Mouse (Mus musculus) limb, embryonic 13.5 days (tissue): Measurements from ENCODE around the gene Pdss2. TPM values are rescaled to one million over a fixed set of nuclear protein-coding genes. Genes with fewer than 3 reads are reported as not detected.

Experiments
- ATAC-seq: fragments of 200-750 bp; cut with Nextera tagmentation; 2 replicates; pipeline ENCODE4 v1.8.0; 2017; ENCODE audit warnings: low read depth, moderate number of reproducible peaks, moderate TSS enrichment; ENCODE audit not compliant: low FRiP score
- H3K27ac ChIP-seq: fragments of 300-500 bp; sonication (generic); 2 replicates; pipeline ENCODE4 v1.5.1; 2015; ENCODE audit warnings: inconsistent platforms, mild to moderate bottlenecking, moderate library complexity
- H3K27me3 ChIP-seq: fragments of 300-500 bp; sonication (generic); 2 replicates; pipeline ENCODE4 v1.6.1; 2015; ENCODE audit warnings: mild to moderate bottlenecking, inconsistent platforms
- H3K36me3 ChIP-seq: fragments of 300-500 bp; sonication (generic); 2 replicates; pipeline ENCODE4 v1.6.1; 2015; ENCODE audit warnings: inconsistent platforms, mild to moderate bottlenecking, moderate library complexity
- H3K4me1 ChIP-seq: fragments of 300-500 bp; sonication (generic); 2 replicates; pipeline ENCODE4 v1.6.1; 2015; ENCODE audit warnings: inconsistent platforms
- H3K4me2 ChIP-seq: fragments of 300-500 bp; sonication (generic); replicated peaks from 2 replicates; pipeline ENCODE4 v1.6.1; 2015; ENCODE audit warnings: inconsistent platforms, mild to moderate bottlenecking, moderate library complexity
- H3K4me3 ChIP-seq: fragments of 300-500 bp; sonication (generic); 2 replicates; pipeline ENCODE4 v1.5.1; 2015; ENCODE audit warnings: moderate library complexity, mild to moderate bottlenecking, inconsistent platforms
- H3K9ac ChIP-seq: fragments of 300-500 bp; sonication (generic); 2 replicates; pipeline ENCODE4 v1.6.1; 2015; ENCODE audit warnings: mild to moderate bottlenecking, inconsistent platforms
- H3K9me3 ChIP-seq: fragments of 300-500 bp; sonication (generic); 2 replicates; pipeline ENCODE4 v1.6.1; 2016; ENCODE audit warnings: inconsistent platforms
- WGBS: fragments of 180-500 bp; shearing (Covaris S2); methylation state at CpG from one replicate; pipeline ENCODE4 v1.1.7; 2015; 5-methylcytosine and 5-hydroxymethylcytosine counted together
- polyA plus RNA-seq: library from polyadenylated mRNA; unstranded; fragments of >200 nt; fragmentation: Nextera tagmentation; extraction: Ambion mirVana; gene quantifications from 2 replicates; pipeline ENCODE4 v1.2.1, GENCODE M21; 2015

Pdss2 gene
- polyA plus RNA-seq, 1 experiment from 2014 or later, result 12.7 TPM

DNA sequence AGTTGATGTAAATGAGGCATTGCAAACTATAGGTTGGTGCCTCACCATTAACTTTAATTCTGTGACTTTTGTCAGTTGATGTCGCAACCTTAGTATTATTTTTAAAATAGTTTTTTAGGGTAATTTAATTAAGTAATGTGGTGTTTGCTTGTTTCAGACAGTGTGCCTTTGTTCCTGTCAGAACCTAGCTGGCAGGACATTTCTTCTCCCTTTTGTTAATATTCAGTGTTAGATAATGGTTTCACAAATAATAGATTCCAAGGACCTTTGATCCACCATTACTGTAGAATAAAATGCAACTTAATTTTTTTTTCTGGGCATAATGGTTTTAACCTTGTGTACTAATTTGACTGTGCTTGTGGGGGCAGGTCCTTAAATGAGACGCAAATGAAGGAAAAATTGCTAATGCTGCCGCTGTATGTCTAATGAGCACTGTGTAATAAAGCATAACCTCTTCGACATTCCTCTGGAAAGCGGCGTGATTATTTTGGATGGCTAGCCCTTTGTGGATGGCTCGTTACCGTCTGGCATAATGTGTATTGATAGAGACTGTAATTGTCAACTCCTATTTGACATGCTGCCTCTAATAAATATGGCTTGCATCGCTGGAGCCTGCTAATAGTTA is 96.2 kb downstream of the Pdss2 start:
- H3K4me2 ChIP-seq, result no peak overlapping the region
- H3K27me3 ChIP-seq, result no peaks in the 10 kb centered on the region
- no peaks in the 10 kb centered on the region for H3K36me3 ChIP-seq
- WGBS, result 70% methylated on average over 9 of the region's 9 CpGs
- H3K27ac ChIP-seq, result no peak overlapping the region
- ATAC-seq, result no peak
- no peak overlapping the region for H3K4me3 ChIP-seq
- H3K9me3 ChIP-seq, result no peaks in the 10 kb centered on the region
- H3K9ac ChIP-seq, result no peak overlapping the region
- H3K4me1 ChIP-seq, result peaks cover 10% of the 10 kb centered on the region; the same call in 1 of the 2 replicates

- H3K27ac ChIP-seq, result no peak overlapping the region
- 94% methylated on average over 5 of the region's 5 CpGs for WGBS
- no peak for ATAC-seq
Observed at GRCm38 (mm10) chr10:43321019-43321418, 99.7 kb downstream of the Pdss2 start.

DNA sequence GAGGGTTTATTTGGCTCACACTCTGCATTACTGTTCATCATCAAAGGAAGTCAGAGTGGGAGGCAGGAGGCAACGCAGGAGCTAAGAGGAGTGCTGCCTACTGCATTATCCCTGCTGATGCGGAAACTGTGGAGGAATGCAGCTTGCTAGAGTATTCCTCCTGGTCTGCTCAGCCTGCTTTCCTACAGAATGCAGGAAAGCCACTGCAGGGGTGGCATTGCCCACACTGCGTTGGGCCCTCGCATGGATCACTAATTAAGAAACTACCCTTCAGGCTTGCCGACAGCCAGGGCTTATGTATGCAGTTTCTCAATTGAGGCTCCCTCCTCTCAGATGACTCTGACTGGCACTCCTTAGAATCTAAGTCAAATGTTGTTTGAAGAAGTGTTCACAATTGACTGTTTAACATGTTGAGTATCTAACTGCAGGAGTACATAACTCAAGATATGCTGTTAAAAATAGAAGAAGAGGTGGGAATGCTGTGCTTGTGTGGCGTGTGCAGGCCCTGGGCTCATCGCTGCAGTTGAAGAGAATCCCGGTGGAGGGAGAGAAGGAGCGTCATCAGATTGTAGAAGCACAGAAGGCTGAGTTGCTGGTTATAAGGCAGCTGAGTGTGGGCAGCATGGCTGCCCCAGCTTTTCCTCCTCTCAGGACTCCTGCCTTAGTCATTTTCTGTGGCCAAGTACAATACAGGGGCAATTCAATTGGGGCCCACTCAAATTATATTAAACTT is 101.3 kb downstream of the Pdss2 start:
- 78% methylated on average over 9 of the region's 9 CpGs for WGBS
- H3K9me3 ChIP-seq, result no peaks in the 10 kb centered on the region
- H3K36me3 ChIP-seq, result no peaks in the 10 kb centered on the region
- no peak overlapping the region for H3K4me2 ChIP-seq
- no peak overlapping the region for H3K27ac ChIP-seq
- H3K4me1 ChIP-seq, result 0 out of 2 replicates have a peak, but pooled peaks cover 7% of the 10 kb centered on the region
- ATAC-seq, result no peak
- H3K27me3 ChIP-seq, result no peaks in the 10 kb centered on the region
- H3K4me3 ChIP-seq, result no peak overlapping the region
- H3K9ac ChIP-seq, result peak overlapping the region; percentile 31; the same call in 1 of the 2 replicates

More at GRCm38 (mm10) chr10:43321019-43321418, 99.7 kb downstream of the Pdss2 start:
- H3K9ac ChIP-seq, result no peak overlapping the region
- H3K27me3 ChIP-seq, result no peaks in the 10 kb centered on the region
- H3K4me1 ChIP-seq, result 0 out of 2 replicates have a peak, but pooled peaks cover 7% of the 10 kb centered on the region
- no peaks in the 10 kb centered on the region for H3K36me3 ChIP-seq
- H3K9me3 ChIP-seq, result no peaks in the 10 kb centered on the region
- no peak overlapping the region for H3K4me2 ChIP-seq
- no peak overlapping the region for H3K4me3 ChIP-seq

GRCm38 (mm10) chr10:43323386-43323785 is 102.1 kb downstream of the Pdss2 start:
- Histone ChIP-seq H3K9ac (no peak overlapping the region), H3K4me3 (no peak overlapping the region), H3K27me3 (no peaks in the 10 kb centered on the region), H3K36me3 (no peaks in the 10 kb centered on the region), H3K4me2 (no peak overlapping the region), H3K9me3 (no peaks in the 10 kb centered on the region), H3K27ac (no peak overlapping the region), H3K4me1 (0 out of 2 replicates have a peak, but pooled peaks cover 7% of the 10 kb centered on the region)
- ATAC-seq, result no peak
- 70% methylated on average over 8 of the region's 8 CpGs for WGBS

DNA sequence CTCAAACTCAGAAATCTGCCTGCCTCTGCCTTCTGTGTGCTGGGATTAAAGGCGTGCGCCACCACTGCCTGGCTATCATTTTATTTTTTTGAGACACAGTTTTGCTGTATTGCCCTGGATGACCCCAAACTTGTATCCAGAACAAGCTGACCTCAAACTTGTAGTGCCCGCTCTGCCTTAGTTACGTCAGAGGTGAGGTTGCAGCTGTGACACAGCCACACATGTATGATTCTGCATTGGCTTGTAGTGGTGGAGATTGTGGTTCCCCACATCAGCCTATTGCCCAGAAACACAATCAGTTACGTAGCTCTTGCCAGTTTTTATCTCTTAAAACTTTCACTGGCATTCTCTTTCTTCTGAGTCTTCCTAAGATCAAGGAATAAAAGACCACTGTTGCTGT is 108.5 kb downstream of the Pdss2 start:
- no peak for ATAC-seq
- 96% methylated on average over 5 of the region's 5 CpGs for WGBS
- no peak overlapping the region for H3K4me2 ChIP-seq

DNA sequence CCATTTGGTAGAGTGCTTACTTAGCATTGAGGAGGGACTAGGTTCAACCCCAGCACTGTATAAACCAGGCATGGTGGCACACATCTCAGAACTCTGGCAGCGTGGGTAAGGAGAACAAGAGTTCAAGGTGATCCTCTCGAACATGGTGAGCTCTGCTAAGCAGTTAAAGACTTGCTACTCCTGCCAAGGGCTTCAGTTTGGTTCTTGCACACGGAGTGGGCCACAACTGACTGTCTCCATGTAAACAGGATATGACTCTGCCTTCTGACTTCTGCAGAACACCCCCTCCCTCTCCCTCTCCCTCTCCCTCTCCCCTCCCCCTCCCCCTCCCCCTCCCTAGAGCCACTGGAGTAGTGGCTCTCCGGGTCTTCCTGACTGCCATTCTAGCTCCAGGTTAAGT is 109.4 kb downstream of the Pdss2 start:
- WGBS, result 57% methylated on average over 4 of the region's 4 CpGs
- no peak overlapping the region for H3K9ac ChIP-seq
- H3K27me3 ChIP-seq, result no peaks in the 10 kb centered on the region
- H3K4me2 ChIP-seq, result no peak overlapping the region
- H3K27ac ChIP-seq, result no peak overlapping the region
- no peak for ATAC-seq
- peaks cover 8% of the 10 kb centered on the region; the same call in 1 of the 2 replicates for H3K4me1 ChIP-seq
- no peaks in the 10 kb centered on the region for H3K36me3 ChIP-seq
- H3K4me3 ChIP-seq, result no peak overlapping the region
- H3K9me3 ChIP-seq, result no peaks in the 10 kb centered on the region

More for the DNA sequence above, 108.5 kb downstream of the Pdss2 start:
- Histone ChIP-seq H3K9ac (no peak overlapping the region), H3K27ac (no peak overlapping the region), H3K27me3 (no peaks in the 10 kb centered on the region), H3K36me3 (no peaks in the 10 kb centered on the region), H3K4me1 (peaks cover 8% of the 10 kb centered on the region; the same call in 1 of the 2 replicates), H3K9me3 (no peaks in the 10 kb centered on the region), H3K4me3 (no peak overlapping the region)

- ATAC-seq, result no peak
- H3K36me3 ChIP-seq, result no peaks in the 10 kb centered on the region
- H3K9ac ChIP-seq, result no peak overlapping the region
- H3K4me2 ChIP-seq, result no peak overlapping the region
- no peak overlapping the region for H3K27ac ChIP-seq
- peaks cover 13% of the 10 kb centered on the region; the same call in 1 of the 2 replicates for H3K4me1 ChIP-seq
- no peaks in the 10 kb centered on the region for H3K9me3 ChIP-seq
- H3K4me3 ChIP-seq, result no peak overlapping the region
- H3K27me3 ChIP-seq, result no peaks in the 10 kb centered on the region
- 29% methylated on average over 15 of the region's 15 CpGs for whole genome bisulfite sequencing
Observed at GRCm38 (mm10) chr10:43331931-43332701, 110.8 kb downstream of the Pdss2 start.

GRCm38 (mm10) chr10:43335874-43336273 is 114.6 kb downstream of the Pdss2 start:
- 51% methylated on average over 4 of the region's 4 CpGs for WGBS
- H3K4me3 ChIP-seq, result no peak overlapping the region
- no peaks in the 10 kb centered on the region for H3K9me3 ChIP-seq
- no peak overlapping the region for H3K4me2 ChIP-seq
- H3K27me3 ChIP-seq, result no peaks in the 10 kb centered on the region
- no peaks in the 10 kb centered on the region for H3K36me3 ChIP-seq
- no peak for ATAC-seq
- no peak overlapping the region for H3K9ac ChIP-seq
- no peak overlapping the region for H3K27ac ChIP-seq
- H3K4me1 ChIP-seq, result peaks cover 13% of the 10 kb centered on the region; the same call in 1 of the 2 replicates

- no peak for ATAC-seq
- 94% methylated on average over 2 of the region's 2 CpGs for WGBS
Observed at GRCm38 (mm10) chr10:43337110-43337509, 115.8 kb downstream of the Pdss2 start.

DNA sequence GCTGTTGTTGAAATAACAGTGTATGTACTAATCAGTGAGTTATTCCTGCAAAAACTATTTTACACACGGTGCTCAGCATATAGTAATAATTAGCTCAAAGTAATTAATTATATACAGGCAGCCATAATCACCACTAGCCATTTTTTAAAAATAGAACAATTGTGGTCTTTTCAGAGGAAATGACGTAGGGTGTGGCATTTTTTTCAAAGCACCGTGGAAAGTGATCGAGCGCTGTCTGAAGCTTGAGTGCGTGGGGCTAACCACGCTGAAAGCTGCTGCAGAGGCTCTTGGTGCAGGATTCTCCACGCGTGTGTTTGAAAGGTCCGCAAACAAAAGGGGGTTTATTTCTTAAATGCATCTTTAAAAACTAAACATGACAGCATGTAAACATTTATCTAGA is 118.5 kb downstream of the Pdss2 start:
- 67% methylated on average over 10 of the region's 10 CpGs for WGBS
- Histone ChIP-seq H3K27ac (no peak overlapping the region), H3K4me2 (no peak overlapping the region), H3K9me3 (no peaks in the 10 kb centered on the region), H3K27me3 (no peaks in the 10 kb centered on the region), H3K9ac (no peak overlapping the region), H3K36me3 (no peaks in the 10 kb centered on the region), H3K4me1 (peaks cover 5% of the 10 kb centered on the region; the same call in 1 of the 2 replicates), H3K4me3 (no peak overlapping the region)
- ATAC-seq, result no peak

More at GRCm38 (mm10) chr10:43337110-43337509, 115.8 kb downstream of the Pdss2 start:
- Histone ChIP-seq H3K9me3 (no peaks in the 10 kb centered on the region), H3K27ac (no peak overlapping the region), H3K4me3 (no peak overlapping the region), H3K9ac (no peak overlapping the region), H3K36me3 (no peaks in the 10 kb centered on the region), H3K27me3 (no peaks in the 10 kb centered on the region), H3K4me1 (peaks cover 13% of the 10 kb centered on the region; the same call in 1 of the 2 replicates), H3K4me2 (no peak overlapping the region)

GRCm38 (mm10) chr10:43349718-43350117 is 128.4 kb downstream of the Pdss2 start:
- H3K4me2 ChIP-seq, result no peak overlapping the region
- 79% methylated on average over 2 of the region's 2 CpGs for WGBS
- no peak overlapping the region for H3K9ac ChIP-seq
- H3K27me3 ChIP-seq, result no peaks in the 10 kb centered on the region
- no peak overlapping the region for H3K4me3 ChIP-seq
- no peaks in the 10 kb centered on the region for H3K9me3 ChIP-seq
- H3K27ac ChIP-seq, result no peak overlapping the region
- ATAC-seq, result no peak
- no peaks in the 10 kb centered on the region for H3K4me1 ChIP-seq
- H3K36me3 ChIP-seq, result 0 out of 2 replicates have a peak, but pooled peaks cover 6% of the 10 kb centered on the region

DNA sequence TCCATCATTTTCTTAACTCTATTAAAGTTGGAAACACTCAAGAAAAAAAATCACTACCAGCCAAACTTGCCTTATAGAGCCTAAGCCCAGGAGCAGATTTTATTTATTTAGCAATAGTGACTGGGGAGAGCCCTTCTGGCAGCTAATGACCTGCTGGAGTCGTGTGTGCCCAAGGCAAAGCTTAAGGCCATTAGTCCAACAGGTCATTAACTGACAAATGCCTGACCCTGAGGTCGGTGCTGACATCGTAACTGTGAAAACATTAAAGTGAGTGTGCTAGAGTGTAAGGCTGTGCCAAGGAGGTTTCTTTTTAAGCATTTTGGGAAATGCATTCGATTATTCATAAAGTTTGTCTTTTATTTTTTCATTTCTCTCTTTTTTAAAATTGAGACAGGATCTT is 136.6 kb downstream of the Pdss2 start:
- H3K27ac ChIP-seq, result no peak overlapping the region
- H3K36me3 ChIP-seq, result no peaks in the 10 kb centered on the region
- H3K9me3 ChIP-seq, result no peaks in the 10 kb centered on the region
- no peaks in the 10 kb centered on the region for H3K4me1 ChIP-seq
- no peak overlapping the region for H3K9ac ChIP-seq
- H3K27me3 ChIP-seq, result no peaks in the 10 kb centered on the region
- 32% methylated on average over 4 of the region's 4 CpGs for WGBS
- H3K4me2 ChIP-seq, result no peak overlapping the region
- ATAC-seq, result no peak
- no peak overlapping the region for H3K4me3 ChIP-seq
